Mouse (Mus musculus) forebrain, embryonic 16.5 days (tissue): ENCODE results near the gene Cc2d1a. TPM values are rescaled to one million over a fixed set of nuclear protein-coding genes. Genes with fewer than 3 reads are reported as not detected.

ENCODE experiments used
- ATAC-seq: fragments of 200-750 bp; cut with Nextera tagmentation; 2 replicates; pipeline ENCODE4 v1.8.0; 2017; ENCODE audit warnings: mild to moderate bottlenecking, moderate library complexity
- H3K27ac ChIP-seq: fragments of 300-500 bp; sonication (generic); 2 replicates; pipeline ENCODE4 v1.5.1; 2014; ENCODE audit warnings: low read length, control low read depth
- H3K27me3 ChIP-seq: fragments of 300-500 bp; sonication (generic); replicated peaks from 2 replicates; pipeline ENCODE4 v1.6.1; 2014; ENCODE audit warnings: low read length; ENCODE audit not compliant: control insufficient read depth, insufficient read depth
- H3K36me3 ChIP-seq: fragments of 300-500 bp; sonication (generic); 2 replicates; pipeline ENCODE4 v1.6.1; 2014; ENCODE audit not compliant: control insufficient read depth, insufficient read depth
- H3K4me1 ChIP-seq: fragments of 300-500 bp; sonication (generic); replicated peaks from 2 replicates; pipeline ENCODE4 v1.6.1; 2014; ENCODE audit warnings: low read length; ENCODE audit not compliant: control insufficient read depth, insufficient read depth
- H3K4me2 ChIP-seq: fragments of 300-500 bp; sonication (generic); 2 replicates; pipeline ENCODE4 v1.6.1; 2014; ENCODE audit warnings: mild to moderate bottlenecking, low read length, control low read depth
- H3K4me3 ChIP-seq: fragments of 300-500 bp; sonication (generic); replicated peaks from 2 replicates; pipeline ENCODE4 v1.5.1; 2014; ENCODE audit warnings: mild to moderate bottlenecking, low read length, control low read depth
- H3K9ac ChIP-seq: fragments of 300-500 bp; sonication (generic); replicated peaks from 2 replicates; pipeline ENCODE4 v1.6.1; 2014; ENCODE audit warnings: low read depth, low read length, control low read depth
- H3K9me3 ChIP-seq: fragments of 300-500 bp; sonication (generic); 2 replicates; pipeline ENCODE4 v1.6.1; 2016; ENCODE audit warnings: low read length; ENCODE audit not compliant: control insufficient read depth
- WGBS: fragments of 180-500 bp; shearing (Covaris S2); extraction: QIAGEN DNeasy Blood & Tissue Kit; methylation state at CpG from one replicate; pipeline ENCODE4 v1.1.7; 2014; 5-methylcytosine and 5-hydroxymethylcytosine counted together
- polyA plus RNA-seq: library from polyadenylated mRNA; unstranded; fragments of >200 nt; fragmentation: Nextera tagmentation; extraction: Ambion mirVana; gene quantifications from 2 replicates; pipeline ENCODE4 v1.2.1, GENCODE M21; 2015

The Cc2d1a gene
- polyA plus RNA-seq, 1 experiment from 2014 or later = 43.8 TPM

GRCm38 (mm10) chr8:84180530-84181190, 32.9 kb upstream of the Cc2d1a start:
- Histone ChIP-seq H3K27me3 (no peaks in the 10 kb centered on the region), H3K4me3 (peak overlapping the region; percentile 28), H3K4me1 (peaks cover 55% of the 10 kb centered on the region)

GRCm38 (mm10) chr8:84179946-84180345, 32.2 kb upstream of the Cc2d1a start:
- H3K4me3 ChIP-seq = peak overlapping the region; percentile 28
- no peaks in the 10 kb centered on the region for H3K9me3 ChIP-seq
- WGBS = 6% methylated on average over 4 of the region's 4 CpGs
- H3K27me3 ChIP-seq = no peaks in the 10 kb centered on the region
- H3K4me2 ChIP-seq = peak overlapping the region; percentile 74
- peaks cover 54% of the 10 kb centered on the region for H3K4me1 ChIP-seq
- peaks cover 3% of the 10 kb centered on the region; the same call in 1 of the 2 replicates for H3K36me3 ChIP-seq
- peak overlapping the region; percentile 67 for H3K9ac ChIP-seq
- ATAC-seq = no peak; the same call in 1 of the 2 replicates
- peak overlapping the region; percentile 79 for H3K27ac ChIP-seq

More at GRCm38 (mm10) chr8:84180530-84181190, 32.9 kb upstream of the Cc2d1a start:
- Histone ChIP-seq H3K27ac (peak overlapping the region; percentile 79), H3K4me2 (peak overlapping the region; percentile 74), H3K36me3 (no peaks in the 10 kb centered on the region; the same call in 1 of the 2 replicates), H3K9me3 (no peaks in the 10 kb centered on the region), H3K9ac (peak overlapping the region; percentile 67)
- WGBS = under 1% methylated on average over 16 of the region's 16 CpGs
- ATAC-seq = peak; percentile 78

GRCm38 (mm10) chr8:84178592-84178991, 30.9 kb upstream of the Cc2d1a start:
- WGBS = 93% methylated on average over 8 of the region's 8 CpGs
- Histone ChIP-seq H3K4me1 (peaks cover 44% of the 10 kb centered on the region), H3K27ac (no peak overlapping the region), H3K36me3 (peaks cover 3% of the 10 kb centered on the region; the same call in 1 of the 2 replicates), H3K9me3 (no peaks in the 10 kb centered on the region), H3K4me3 (no peak overlapping the region), H3K4me2 (no peak overlapping the region), H3K27me3 (no peaks in the 10 kb centered on the region), H3K9ac (no peak overlapping the region; the same call in 1 of the 2 replicates)
- ATAC-seq = no peak

GRCm38 (mm10) chr8:84177405-84177804, 29.7 kb upstream of the Cc2d1a start:
- WGBS = 93% methylated on average over 3 of the region's 3 CpGs
- Histone ChIP-seq H3K27me3 (no peaks in the 10 kb centered on the region), H3K36me3 (peaks cover 3% of the 10 kb centered on the region), H3K4me1 (peaks cover 38% of the 10 kb centered on the region), H3K4me2 (no peak overlapping the region), H3K4me3 (no peak overlapping the region), H3K27ac (no peak overlapping the region), H3K9ac (no peak overlapping the region), H3K9me3 (no peaks in the 10 kb centered on the region)
- ATAC-seq = no peak

GRCm38 (mm10) chr8:84176560-84176959, 28.8 kb upstream of the Cc2d1a start:
- Histone ChIP-seq H3K4me3 (no peak overlapping the region), H3K27me3 (no peaks in the 10 kb centered on the region), H3K27ac (no peak overlapping the region), H3K9ac (no peak overlapping the region), H3K4me1 (peaks cover 31% of the 10 kb centered on the region), H3K4me2 (no peak overlapping the region), H3K9me3 (no peaks in the 10 kb centered on the region), H3K36me3 (peaks cover 10% of the 10 kb centered on the region)
- ATAC-seq = no peak
- 49% methylated on average over 3 of the region's 3 CpGs for WGBS

- no peak overlapping the region for H3K27ac ChIP-seq
- H3K4me1 ChIP-seq = peaks cover 6% of the 10 kb centered on the region
- no peak overlapping the region for H3K9ac ChIP-seq
- H3K4me2 ChIP-seq = no peak overlapping the region
- ATAC-seq = no peak
- peaks cover 10% of the 10 kb centered on the region for H3K36me3 ChIP-seq
- no peaks in the 10 kb centered on the region for H3K27me3 ChIP-seq
- H3K9me3 ChIP-seq = no peaks in the 10 kb centered on the region
- H3K4me3 ChIP-seq = no peak overlapping the region
- 83% methylated on average over 6 of the region's 6 CpGs for WGBS
These were observed 26.1 kb upstream of the Cc2d1a start for GRCm38 (mm10) chr8:84173861-84174260.

- Histone ChIP-seq H3K4me3 (no peak overlapping the region), H3K27me3 (no peaks in the 10 kb centered on the region), H3K9ac (no peak overlapping the region), H3K9me3 (no peaks in the 10 kb centered on the region), H3K27ac (no peak overlapping the region), H3K4me2 (no peak overlapping the region), H3K4me1 (no peaks in the 10 kb centered on the region), H3K36me3 (peaks cover 8% of the 10 kb centered on the region)
- WGBS = 79% methylated on average over 5 of the region's 5 CpGs
- no peak for ATAC-seq
These were observed 22.4 kb upstream of the Cc2d1a start for GRCm38 (mm10) chr8:84170096-84170495.

- 90% methylated on average over 2 of the region's 2 CpGs for WGBS
- no peak overlapping the region for H3K4me3 ChIP-seq
- H3K27me3 ChIP-seq = no peaks in the 10 kb centered on the region
- H3K36me3 ChIP-seq = peaks cover 8% of the 10 kb centered on the region
- no peak overlapping the region for H3K27ac ChIP-seq
- H3K9ac ChIP-seq = no peak overlapping the region
- no peak overlapping the region for H3K4me2 ChIP-seq
- H3K4me1 ChIP-seq = no peaks in the 10 kb centered on the region
- no peaks in the 10 kb centered on the region for H3K9me3 ChIP-seq
- ATAC-seq = no peak
These were observed 20.0 kb upstream of the Cc2d1a start for GRCm38 (mm10) chr8:84167696-84168095.

GRCm38 (mm10) chr8:84157620-84158019, 9.9 kb upstream of the Cc2d1a start:
- no peak overlapping the region for H3K4me3 ChIP-seq
- WGBS = 91% methylated on average over 4 of the region's 4 CpGs
- H3K9ac ChIP-seq = no peak overlapping the region
- H3K4me1 ChIP-seq = no peaks in the 10 kb centered on the region
- H3K27ac ChIP-seq = no peak overlapping the region
- ATAC-seq = no peak
- H3K9me3 ChIP-seq = no peaks in the 10 kb centered on the region
- H3K4me2 ChIP-seq = no peak overlapping the region
- no peaks in the 10 kb centered on the region for H3K27me3 ChIP-seq
- peaks cover 8% of the 10 kb centered on the region for H3K36me3 ChIP-seq
